Mouse (Mus musculus): ENCODE data around the gene Pin1rt1.

GRCm38 (mm10) chr2:104699659-104700058 is 16.5 kb downstream of the Pin1rt1 start:
- TF ChIP-seq CTCF (IDR thresholded peaks at IDR 0.05 in 2 of 3, conservative IDR thresholded peaks at IDR 0.05 in 1 of 3; ENCODE audit: control insufficient read depth in 1 of 3, insufficient read depth in 1 of 3, low read depth in 2 of 3, low read length in 3 of 3, poor library complexity in 1 of 3, severe bottlenecking in 1 of 3) (no peak), SMC3 (IDR thresholded peaks at IDR 0.05; ENCODE audit: low read depth, low read length) (no peak)
